Mouse (Mus musculus) cerebellum, adult 2 months (tissue): ENCODE measurements around the gene Necab2. TPM values are rescaled to one million over a fixed set of nuclear protein-coding genes. Genes with fewer than 3 reads are reported as not detected.

Source experiments
- DNase-seq, 2 experiments: peaks; one replicate each; pipeline ENCODE4 v3.0.0; 2021
- H3K27ac ChIP-seq: fragments of 200-500 bp; 2 replicates; pipeline ENCODE4 v1.5.1; 2012; ENCODE audit warnings: low read length, control low read depth, inconsistent platforms; ENCODE audit not compliant: insufficient read depth
- H3K27me3 ChIP-seq: fragments of 200-500 bp; 2 replicates; pipeline ENCODE4 v1.6.1; 2012; ENCODE audit warnings: inconsistent platforms, mild to moderate bottlenecking, low read length, moderate library complexity; ENCODE audit not compliant: control insufficient read depth, insufficient read depth
- H3K4me1 ChIP-seq: fragments of 200-500 bp; 2 replicates; pipeline ENCODE4 v1.6.1; 2011; ENCODE audit warnings: low read length; ENCODE audit not compliant: control insufficient read depth, insufficient read depth
- H3K4me3 ChIP-seq: fragments of 200-500 bp; replicated peaks from 2 replicates; pipeline ENCODE3; 2011; ENCODE audit warnings: mild to moderate bottlenecking, low read depth, low read length, control low read depth; ENCODE audit not compliant: insufficient read depth
- CTCF ChIP-seq: fragments of 200-500 bp; IDR thresholded peaks from 2 replicates; pipeline ENCODE4 v1.5.1; 2011; ENCODE audit warnings: low read depth, mild to moderate bottlenecking, control low read depth, low read length, moderate library complexity, borderline replicate concordance; ENCODE audit not compliant: insufficient read depth
- POLR2A ChIP-seq: fragments of 200-500 bp; IDR thresholded peaks from 2 replicates; pipeline ENCODE4 v1.6.1; 2011; ENCODE audit warnings: low read length, control low read depth, borderline replicate concordance; ENCODE audit not compliant: insufficient read depth
- WGBS: fragments of 180-500 bp; shearing (Covaris S2); methylation state at CpG from one replicate; pipeline ENCODE4 v1.1.7; 2018; 5-methylcytosine and 5-hydroxymethylcytosine counted together
- polyA plus RNA-seq: library from polyadenylated mRNA; depleted of rRNA; stranded (reverse); fragments of >200 nt; gene quantifications from 2 replicates; pipeline ENCODE4 v1.2.3, GENCODE M21; 2012

Gene Necab2
- polyA plus RNA-seq, 1 experiment = 26.6 TPM

DNA sequence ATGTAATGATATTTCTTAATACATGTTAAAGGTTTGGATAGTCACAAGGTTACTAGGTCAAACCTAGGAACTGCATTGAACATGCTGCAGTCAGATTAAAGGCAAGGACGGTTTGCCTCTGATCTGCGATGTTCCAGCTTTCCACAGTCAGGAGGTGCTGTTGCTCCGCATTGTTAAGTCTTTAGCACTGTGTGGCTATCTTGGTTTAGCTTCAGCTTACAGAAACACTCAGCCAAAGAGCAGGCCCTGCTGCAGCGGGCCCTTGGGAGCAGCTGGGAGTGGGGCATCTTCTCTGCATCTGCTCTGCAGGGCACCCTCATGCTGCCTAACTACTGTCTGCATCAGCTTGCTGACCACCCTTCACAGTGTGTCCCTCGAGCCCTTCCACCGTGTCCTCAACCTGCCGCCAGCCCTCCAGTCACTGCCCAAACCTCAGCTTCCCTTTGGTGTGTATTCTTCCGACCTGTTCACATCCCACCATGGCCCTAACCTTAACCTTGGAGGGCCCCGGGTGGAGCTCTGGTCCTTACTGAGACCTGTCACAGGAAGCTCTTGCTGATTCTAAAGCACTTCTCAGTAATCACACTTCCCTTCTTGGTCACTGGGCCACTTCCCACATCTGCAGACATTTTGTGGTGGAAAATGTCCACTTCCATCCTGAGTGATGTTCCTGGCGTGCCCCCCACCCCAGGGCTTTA lies 34.3 kb upstream of the Necab2 start:
- DNase-seq = no peak
- no peak overlapping the region for H3K27ac ChIP-seq
- peaks cover 4% of the 10 kb centered on the region; the same call in 1 of the 2 replicates for H3K4me1 ChIP-seq
- no peaks in the 10 kb centered on the region for H3K27me3 ChIP-seq
- no peak overlapping the region for H3K4me3 ChIP-seq
- TF ChIP-seq POLR2A = no peak
- TF ChIP-seq CTCF = no peak
- WGBS = 60% methylated on average over 10 of the region's 10 CpGs

DNA sequence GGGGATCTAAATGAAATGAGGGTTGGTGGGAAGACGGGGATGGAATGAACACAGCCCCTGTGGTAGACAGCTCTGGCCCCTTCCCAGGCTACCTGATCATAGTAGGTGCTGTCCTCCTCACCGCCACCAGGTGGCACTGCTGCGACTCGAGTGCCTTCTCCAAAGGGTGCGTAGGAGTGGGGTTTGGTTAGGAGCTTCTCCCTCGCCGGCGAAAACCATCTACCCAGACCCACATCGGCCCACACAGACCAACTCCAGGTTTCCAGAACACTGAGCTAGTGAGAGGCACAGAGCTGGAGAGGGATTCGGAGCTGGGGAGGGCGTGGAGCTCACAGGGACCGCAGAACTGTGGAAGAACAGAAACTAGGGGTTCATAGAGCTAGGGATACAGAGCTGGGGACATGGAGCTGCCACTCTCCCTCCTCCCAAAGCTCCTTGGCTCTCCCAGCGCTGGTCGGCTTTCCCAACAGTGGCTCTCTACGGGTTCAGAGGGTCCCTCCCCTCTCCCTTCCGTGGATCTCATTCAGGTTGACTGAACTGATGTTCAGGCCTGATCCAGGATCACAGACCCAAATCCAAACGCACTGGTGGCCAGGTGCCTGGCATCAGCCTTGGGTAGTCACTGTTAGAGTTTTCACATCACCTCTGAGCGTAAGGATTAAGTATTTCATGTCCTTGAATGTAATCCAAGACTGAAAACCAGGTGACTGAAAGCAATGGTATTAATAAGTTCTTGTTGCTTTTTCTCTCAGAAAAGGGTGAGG lies 33.6 kb upstream of the Necab2 start:
- no peak overlapping the region for H3K27ac ChIP-seq
- no peaks in the 10 kb centered on the region for H3K27me3 ChIP-seq
- H3K4me1 ChIP-seq = peaks cover 4% of the 10 kb centered on the region; the same call in 1 of the 2 replicates
- TF ChIP-seq POLR2A (no peak), CTCF (peak; percentile 96)
- WGBS = 11% methylated on average over 18 of the region's 18 CpGs
- H3K4me3 ChIP-seq = peak overlapping the region; percentile 64
- peak; percentile 65 to 81 for DNase-seq

DNA sequence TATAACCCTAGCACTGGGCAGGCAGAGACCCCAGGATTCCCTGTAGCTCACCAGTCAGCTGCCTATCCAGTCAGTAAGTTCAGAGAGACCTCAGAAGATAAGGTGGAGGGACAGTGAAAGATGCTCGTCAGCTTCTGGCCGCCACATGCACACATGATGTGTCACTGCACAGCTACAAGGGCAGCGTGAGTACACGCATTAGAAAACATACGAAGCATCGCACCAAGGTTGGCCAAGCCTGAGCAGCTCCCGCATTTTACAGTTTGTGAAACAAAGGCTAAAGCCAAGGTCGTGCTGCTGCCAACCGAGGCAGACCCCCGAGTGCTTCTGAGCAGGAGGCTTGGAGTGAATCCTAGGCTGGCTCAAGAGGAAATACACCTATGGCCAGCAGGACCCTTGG lies 32.9 kb upstream of the Necab2 start:
- no peak overlapping the region for H3K27ac ChIP-seq
- no peak for TF ChIP-seq POLR2A
- no peak for TF ChIP-seq CTCF
- no peak for DNase-seq
- no peak overlapping the region for H3K4me3 ChIP-seq
- 59% methylated on average over 10 of the region's 10 CpGs for WGBS
- H3K4me1 ChIP-seq = peaks cover 4% of the 10 kb centered on the region; the same call in 1 of the 2 replicates
- H3K27me3 ChIP-seq = no peaks in the 10 kb centered on the region

DNA sequence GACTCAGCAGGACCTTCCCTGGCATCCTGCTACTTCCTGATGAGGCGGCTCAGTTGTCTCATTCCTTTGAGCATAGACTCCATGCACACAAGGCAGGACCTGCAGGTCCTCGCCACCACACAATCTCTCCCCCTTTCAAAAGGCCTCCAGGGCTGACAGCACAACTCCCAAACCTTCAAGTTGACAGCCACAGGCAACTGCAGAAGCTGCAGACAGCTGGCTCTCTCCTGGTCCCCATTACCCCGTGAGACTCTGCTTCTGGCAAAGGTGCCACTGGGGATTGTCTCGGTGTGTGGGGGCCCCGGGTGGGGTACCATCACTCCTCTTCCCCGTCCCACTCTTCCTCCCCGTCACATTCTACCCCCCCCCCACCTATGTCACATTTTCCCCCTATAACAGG lies 26.2 kb upstream of the Necab2 start:
- H3K27me3 ChIP-seq = no peaks in the 10 kb centered on the region
- 67% methylated on average over 7 of the region's 7 CpGs for WGBS
- no peak overlapping the region for H3K27ac ChIP-seq
- DNase-seq = no peak
- TF ChIP-seq POLR2A = no peak
- H3K4me1 ChIP-seq = peaks cover 34% of the 10 kb centered on the region
- no peak overlapping the region for H3K4me3 ChIP-seq

DNA sequence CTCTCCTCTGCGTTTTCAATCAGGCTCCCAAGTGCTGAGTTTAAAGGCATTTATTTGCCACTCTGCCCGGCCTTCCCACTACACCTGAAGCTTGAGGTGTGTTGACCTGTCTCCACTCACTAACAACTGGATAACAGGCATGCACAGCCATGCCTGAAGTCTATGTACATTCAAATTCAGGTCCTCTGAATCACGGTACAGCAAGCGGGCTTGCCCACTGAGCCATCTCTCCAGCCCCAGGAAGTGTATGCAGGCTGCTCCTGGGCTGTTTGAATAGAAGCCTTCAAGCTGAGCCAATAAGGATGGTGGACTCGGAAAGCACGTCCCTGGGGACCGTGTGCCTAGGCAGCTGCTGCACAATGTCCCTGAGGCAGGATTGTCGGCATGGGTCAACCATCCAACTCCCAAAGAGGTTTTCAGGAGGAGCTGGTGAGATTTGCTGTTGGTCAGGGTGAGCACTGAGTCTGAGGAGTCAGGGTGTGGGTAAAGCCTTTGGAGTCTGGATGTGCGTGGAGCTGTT lies 24.9 kb upstream of the Necab2 start:
- no peak for TF ChIP-seq CTCF
- TF ChIP-seq POLR2A = no peak
- no peak overlapping the region for H3K4me3 ChIP-seq
- no peak overlapping the region for H3K27ac ChIP-seq
- 57% methylated on average over 9 of the region's 9 CpGs for WGBS
- no peaks in the 10 kb centered on the region for H3K27me3 ChIP-seq
- DNase-seq = no peak
- H3K4me1 ChIP-seq = peaks cover 34% of the 10 kb centered on the region

DNA sequence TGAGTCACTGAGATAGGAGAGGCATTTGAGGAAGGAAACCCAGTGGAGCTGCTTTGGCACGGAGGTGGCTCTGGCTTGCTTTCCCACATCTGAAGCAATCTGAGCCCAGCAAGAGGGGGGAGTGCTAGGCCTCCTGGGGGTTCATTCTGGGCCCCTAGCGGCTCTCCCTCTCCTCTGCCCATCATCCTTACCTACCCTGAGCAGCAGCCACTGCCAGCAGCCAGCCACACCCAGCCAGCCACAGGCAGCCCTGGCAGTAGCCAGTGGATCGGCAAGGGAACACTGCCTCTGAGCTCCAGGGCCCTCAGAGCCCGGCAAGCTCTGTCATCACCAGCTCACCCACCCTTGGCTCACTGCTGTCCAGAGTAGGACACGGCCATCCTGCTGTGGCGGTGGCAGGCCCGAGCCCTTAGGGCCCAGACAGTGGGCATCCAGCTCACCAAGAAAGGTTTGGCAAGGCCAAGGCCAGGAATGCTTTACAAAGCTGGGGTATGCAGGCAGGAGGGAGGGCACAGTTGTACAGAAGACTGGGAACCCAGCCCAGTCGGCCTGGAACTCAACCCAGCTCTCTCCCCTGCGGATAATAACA lies 24.3 kb upstream of the Necab2 start:
- H3K27ac ChIP-seq = no peak overlapping the region
- DNase-seq = no peak
- TF ChIP-seq CTCF (no peak), POLR2A (no peak)
- 24% methylated on average over 9 of the region's 9 CpGs for WGBS
- no peak overlapping the region for H3K4me3 ChIP-seq
- H3K4me1 ChIP-seq = peaks cover 34% of the 10 kb centered on the region
- no peaks in the 10 kb centered on the region for H3K27me3 ChIP-seq

DNA sequence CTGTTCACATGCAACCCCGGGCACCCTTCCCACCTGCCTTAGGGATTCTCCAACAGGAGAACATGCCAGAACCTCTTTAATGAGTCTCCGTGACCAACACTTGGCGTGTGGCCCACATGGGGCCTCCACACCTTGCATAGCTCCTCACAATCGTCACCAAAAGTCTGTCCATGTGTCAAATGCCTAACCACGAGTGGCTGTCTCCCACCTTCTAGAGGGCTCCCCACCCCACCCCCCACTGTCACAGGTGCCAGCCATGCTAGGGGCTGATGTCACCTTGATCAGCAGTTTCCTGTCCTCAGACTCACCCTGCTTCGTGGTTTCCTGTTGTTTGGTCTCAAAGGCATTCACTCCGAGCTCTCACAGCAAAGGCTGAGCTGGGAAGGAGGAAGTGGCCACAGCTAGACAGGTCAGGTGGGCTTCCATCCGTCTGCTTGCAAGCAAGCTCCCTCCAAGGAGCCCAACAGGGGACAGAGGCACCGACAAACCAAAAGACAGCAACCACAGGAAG lies 22.8 kb upstream of the Necab2 start:
- no peak for TF ChIP-seq POLR2A
- no peak for TF ChIP-seq CTCF
- Histone ChIP-seq H3K27me3 (no peaks in the 10 kb centered on the region), H3K4me3 (no peak overlapping the region), H3K27ac (no peak overlapping the region), H3K4me1 (peaks cover 46% of the 10 kb centered on the region)
- WGBS = 46% methylated on average over 9 of the region's 9 CpGs
- no peak for DNase-seq
